ENCODE assay signal across 10 mouse cellular contexts in the genomic region with DNA sequence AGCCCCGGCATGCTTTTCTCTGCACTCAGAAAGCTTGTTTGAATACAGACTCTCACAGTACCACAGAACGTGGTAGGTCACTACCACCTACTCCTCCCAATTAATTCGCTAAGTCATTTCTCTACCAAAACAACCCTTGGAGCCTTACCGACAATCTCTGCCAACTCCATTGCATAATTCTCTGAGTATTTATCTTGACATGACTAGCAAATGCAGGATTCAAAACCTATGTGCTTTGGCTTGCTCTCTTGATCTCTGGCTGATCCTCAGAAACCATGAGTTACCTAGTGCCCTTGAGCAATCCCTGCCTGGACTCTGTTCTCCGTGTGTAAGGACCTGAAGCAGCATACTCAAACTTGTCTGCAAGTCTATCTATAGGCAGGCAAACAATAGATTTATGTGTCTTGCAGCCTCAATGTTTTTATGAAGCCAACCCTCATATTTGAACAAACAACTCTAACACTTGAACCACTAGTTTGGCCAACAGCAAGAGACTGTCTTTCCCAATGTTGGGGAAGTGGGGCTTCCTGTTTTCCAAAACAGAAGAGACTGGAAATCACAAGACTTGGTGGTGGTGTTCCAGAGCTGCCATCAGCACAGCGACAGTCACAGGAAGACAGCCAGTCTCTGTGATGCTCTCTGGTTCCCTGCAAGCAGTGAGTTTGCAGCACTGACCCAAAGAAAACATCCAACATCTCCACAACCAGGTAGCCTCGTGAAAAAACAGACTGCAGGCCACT. TPM values are rescaled to one million over a fixed set of nuclear protein-coding genes. Genes with fewer than 3 reads are reported as not detected.
DNase-seq lines count a peak whose midpoint lies in the region; ATAC-seq and TF ChIP-seq lines count a peak whose summit lies in the region.
"Had no signal": no experiment of that assay in that cellular context is flagged by ENCODE, and none has a peak within 500 bp of the region (broad histone marks: within the 10 kb centered on the region; RNA-seq: fewer than 3 reads in every experiment).

No protein-coding gene starts in this region.

- WGBS in intestine, postnatal 0 days: 55% methylated on average over 7 of the region's 7 CpGs
- 71% methylated on average over 7 of the region's 7 CpGs for WGBS in intestine, embryonic 15.5 days
- WGBS in hindbrain, postnatal 0 days: 74% methylated on average over 7 of the region's 7 CpGs

- no peak overlapping the region for H3K4me2 ChIP-seq in intestine, postnatal 0 days (replicated peaks; ENCODE audit: low read depth)
- H3K4me2 ChIP-seq in intestine, embryonic 15.5 days (replicated peaks): no peak overlapping the region
- H3K4me2 ChIP-seq in hindbrain, postnatal 0 days (ENCODE audit: low read depth, low read length): no peak overlapping the region
- H3K4me2 ChIP-seq: midbrain, embryonic 11.5 days had no signal

- H3K4me1 ChIP-seq in intestine, postnatal 0 days (replicated peaks; ENCODE audit: control insufficient read depth, insufficient read depth, low read length): no peaks in the 10 kb centered on the region
- 0 out of 2 replicates have a peak, but pooled peaks cover 8% of the 10 kb centered on the region for H3K4me1 ChIP-seq in intestine, embryonic 15.5 days (replicated peaks)
- no peaks in the 10 kb centered on the region for H3K4me1 ChIP-seq in hindbrain, postnatal 0 days (ENCODE audit: insufficient read depth, low read length)

- H3K27me3 ChIP-seq in intestine, postnatal 0 days (replicated peaks; ENCODE audit: control insufficient read depth, insufficient read depth, low read length): no peaks in the 10 kb centered on the region
- no peaks in the 10 kb centered on the region for H3K27me3 ChIP-seq in intestine, embryonic 15.5 days (replicated peaks)
- no peaks in the 10 kb centered on the region for H3K27me3 ChIP-seq in hindbrain, postnatal 0 days (ENCODE audit: insufficient read depth, low read length)

- no peaks in the 10 kb centered on the region for H3K36me3 ChIP-seq in intestine, postnatal 0 days (ENCODE audit: control insufficient read depth, insufficient read depth)
- H3K36me3 ChIP-seq in intestine, embryonic 15.5 days: no peaks in the 10 kb centered on the region
- no peaks in the 10 kb centered on the region for H3K36me3 ChIP-seq in hindbrain, postnatal 0 days (ENCODE audit: insufficient read depth, low read length)
- H3K36me3 ChIP-seq: G1E had no signal

- peak; percentile 47; the same call in 1 of the 2 replicates for ATAC-seq in intestine, postnatal 0 days
- ATAC-seq in intestine, embryonic 15.5 days: no peak
- no peak for ATAC-seq in hindbrain, postnatal 0 days

- H3K9ac ChIP-seq in intestine, postnatal 0 days (ENCODE audit: low read depth, low read length): no peak overlapping the region
- no peak overlapping the region for H3K9ac ChIP-seq in intestine, embryonic 15.5 days
- H3K9ac ChIP-seq in hindbrain, postnatal 0 days (replicated peaks; ENCODE audit: low read length): no peak overlapping the region

- peak overlapping the region; percentile 41; the same call in 1 of the 2 replicates for H3K27ac ChIP-seq in intestine, postnatal 0 days (ENCODE audit: low read depth, low read length)
- H3K27ac ChIP-seq in intestine, embryonic 15.5 days: no peak overlapping the region
- H3K27ac ChIP-seq in hindbrain, postnatal 0 days: no peak overlapping the region

- TF ChIP-seq CTCF in intestine, postnatal 0 days (IDR thresholded peaks at IDR 0.05; ENCODE audit: low read depth): no peak
- TF ChIP-seq CTCF in hindbrain, postnatal 0 days (IDR thresholded peaks at IDR 0.05; ENCODE audit: low read depth): no peak

- peak; percentile 38 for DNase-seq in urinary bladder, postnatal 14 days (ENCODE audit: low spot score)
- DNase-seq in urinary bladder, postnatal 25 days (ENCODE audit: low spot score): no peak
- DNase-seq in layer of hippocampus, adult 8-10 months (ENCODE audit: low spot score in 2 of 2): peak; percentile 31 to 38
- peak; percentile 55 for DNase-seq in telencephalon, adult 2 months (ENCODE audit: low read depth, low spot score)
- DNase-seq in hindbrain, postnatal 0 days (ENCODE audit: low spot score): no peak
- no peak for DNase-seq in spleen, postnatal 36 days (ENCODE audit: low spot score in 2 of 2)

- H3K9me3 ChIP-seq in intestine, postnatal 0 days (ENCODE audit: control insufficient read depth): no peaks in the 10 kb centered on the region
- no peaks in the 10 kb centered on the region for H3K9me3 ChIP-seq in intestine, embryonic 15.5 days
- no peaks in the 10 kb centered on the region for H3K9me3 ChIP-seq in hindbrain, postnatal 0 days (ENCODE audit: low read length)

- H3K4me3 ChIP-seq in intestine, postnatal 0 days (ENCODE audit: low read depth, low read length): no peak overlapping the region
- no peak overlapping the region for H3K4me3 ChIP-seq in intestine, embryonic 15.5 days (replicated peaks)
- H3K4me3 ChIP-seq in hindbrain, postnatal 0 days (ENCODE audit: low read length): no peak overlapping the region

RNA-seq across cellular contexts. Expression of gene Sash1, which starts 12.1 kb away (rescaled TPM):
- polyA plus RNA-seq in intestine, postnatal 0 days (2015; fragmentation: Nextera tagmentation; extraction: Ambion mirVana): 2.8 and 5.1 TPM in 2 replicates
- 5.7 TPM in 2 replicates for polyA plus RNA-seq in intestine, embryonic 15.5 days (2015; fragmentation: Nextera tagmentation; extraction: Ambion mirVana)
- total RNA-seq in layer of hippocampus, adult 8-10 months (2022): 10 to 100 TPM; 74.5 to 87.6 (median 77.0) TPM
- 50.8 and 60.0 TPM in 2 replicates for total RNA-seq in hindbrain, postnatal 0 days (2014; rRNA removed)
- 7.2 and 7.4 TPM in 2 replicates for polyA plus RNA-seq in hindbrain, postnatal 0 days (2015; fragmentation: Nextera tagmentation; extraction: Ambion mirVana)
- polyA plus RNA-seq: G1E had no signal

Comparison
In these comparisons a context has a peak if more than half of its experiments do, and no peak if none do; other contexts are left out.
1. DNase-seq: peak in urinary bladder, postnatal 14 days (single experiment), layer of hippocampus, adult 8-10 months (2 of 2) and telencephalon, adult 2 months (single experiment); none in urinary bladder, postnatal 25 days (single experiment), hindbrain, postnatal 0 days (single experiment) and spleen, postnatal 36 days (0 of 2).